Mouse (Mus musculus) liver, postnatal 0 days (tissue): ENCODE measurements around the gene Sh3d19. TPM values are rescaled to one million over a fixed set of nuclear protein-coding genes. Genes with fewer than 3 reads are reported as not detected.

Experiments used
- ATAC-seq: fragments of 200-750 bp; cut with Nextera tagmentation; 2 replicates; pipeline ENCODE4 v1.8.0; 2017; ENCODE audit warnings: mild to moderate bottlenecking, moderate library complexity
- DNase-seq: peaks from one replicate; pipeline ENCODE4 v3.0.0-alpha.2; 2016
- H3K27ac ChIP-seq: fragments of 300-500 bp; sonication (generic); 2 replicates; pipeline ENCODE4 v1.5.1; 2014; ENCODE audit warnings: antibody characterized with exemption, moderate library complexity, mild to moderate bottlenecking, low read depth
- H3K27me3 ChIP-seq: fragments of 300-500 bp; sonication (generic); 2 replicates; pipeline ENCODE4 v1.6.1; 2014; ENCODE audit warnings: low read length, control low read depth, mixed read lengths; ENCODE audit not compliant: insufficient read depth
- H3K36me3 ChIP-seq: fragments of 300-500 bp; sonication (generic); replicated peaks from 2 replicates; pipeline ENCODE4 v1.6.1; 2014; ENCODE audit warnings: mild to moderate bottlenecking, control low read depth, low read length, moderate library complexity, mixed read lengths; ENCODE audit not compliant: insufficient read depth
- H3K4me1 ChIP-seq: fragments of 300-500 bp; sonication (generic); 2 replicates; pipeline ENCODE4 v1.6.1; 2014; ENCODE audit warnings: antibody characterized with exemption, mild to moderate bottlenecking, control low read depth; ENCODE audit not compliant: insufficient read depth
- H3K4me2 ChIP-seq: fragments of 300-500 bp; sonication (generic); 2 replicates; pipeline ENCODE4 v1.6.1; 2014; ENCODE audit warnings: low read depth, mild to moderate bottlenecking, low read length, moderate library complexity, mixed read lengths
- H3K4me3 ChIP-seq: fragments of 300-500 bp; sonication (generic); 2 replicates; pipeline ENCODE4 v1.5.1; 2014; ENCODE audit warnings: low read depth, low read length
- H3K9ac ChIP-seq: fragments of 300-500 bp; sonication (generic); replicated peaks from 2 replicates; pipeline ENCODE4 v1.6.1; 2014; ENCODE audit warnings: mild to moderate bottlenecking, moderate library complexity
- H3K9me3 ChIP-seq: fragments of 300-500 bp; sonication (generic); 2 replicates; pipeline ENCODE4 v1.6.1; 2016; ENCODE audit warnings: mild to moderate bottlenecking, control low read depth, low read length, mixed read lengths
- CTCF ChIP-seq: sonication (generic); IDR thresholded peaks from 2 replicates; pipeline ENCODE4 v1.5.1; 2016; ENCODE audit warnings: antibody characterized with exemption, low read depth
- EP300 ChIP-seq: IDR thresholded peaks from 2 replicates; pipeline ENCODE4 v1.6.1; 2016; ENCODE audit warnings: antibody characterized with exemption, low read depth, mild to moderate bottlenecking
- WGBS: fragments of 180-500 bp; shearing (Covaris S2); extraction: QIAGEN DNeasy Blood & Tissue Kit; methylation state at CpG from one replicate; pipeline ENCODE4 v1.1.7; 2014; ENCODE audit not compliant: insufficient replicate concordance; 5-methylcytosine and 5-hydroxymethylcytosine counted together
- polyA plus RNA-seq: library from polyadenylated mRNA; unstranded; fragments of >200 nt; fragmentation: Nextera tagmentation; extraction: Ambion mirVana; gene quantifications from 2 replicates; pipeline ENCODE4 v1.2.1, GENCODE M21; 2015

Gene Sh3d19
- polyA plus RNA-seq, 1 experiment from 2014 or later: 11.4 TPM

DNA sequence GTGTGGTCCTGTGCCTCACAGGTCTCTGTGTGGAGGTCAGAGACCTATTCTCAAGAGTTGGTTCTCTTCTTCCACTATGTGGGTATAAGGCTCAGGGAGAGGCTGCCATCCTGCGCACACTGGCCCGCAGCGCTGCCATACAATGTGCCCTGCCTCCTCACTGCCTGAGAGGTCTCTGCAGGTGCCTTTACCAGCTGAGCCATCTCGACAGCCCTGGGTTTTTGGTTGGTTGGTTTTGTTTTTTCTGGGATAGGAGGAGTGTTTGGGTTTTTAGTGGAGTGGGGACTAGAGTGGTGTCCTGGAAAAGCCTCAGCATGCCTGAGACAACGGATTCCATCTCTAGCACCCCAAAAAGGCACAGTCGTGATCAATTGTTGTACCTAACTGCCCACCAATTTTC, 172.4 kb downstream of the Sh3d19 start:
- H3K4me3 ChIP-seq: no peak overlapping the region
- no peak overlapping the region for H3K9ac ChIP-seq
- peak overlapping the region; percentile 31; the same call in 1 of the 2 replicates for H3K27ac ChIP-seq
- H3K4me2 ChIP-seq: peak overlapping the region; percentile 38
- TF ChIP-seq CTCF: no peak
- no peak for TF ChIP-seq EP300
- no peaks in the 10 kb centered on the region for H3K27me3 ChIP-seq
- H3K36me3 ChIP-seq: peaks cover 27% of the 10 kb centered on the region
- H3K4me1 ChIP-seq: peaks cover 16% of the 10 kb centered on the region
- 79% methylated on average over 6 of the region's 6 CpGs for WGBS
- no peak for DNase-seq
- no peaks in the 10 kb centered on the region for H3K9me3 ChIP-seq
- no peak for ATAC-seq

DNA sequence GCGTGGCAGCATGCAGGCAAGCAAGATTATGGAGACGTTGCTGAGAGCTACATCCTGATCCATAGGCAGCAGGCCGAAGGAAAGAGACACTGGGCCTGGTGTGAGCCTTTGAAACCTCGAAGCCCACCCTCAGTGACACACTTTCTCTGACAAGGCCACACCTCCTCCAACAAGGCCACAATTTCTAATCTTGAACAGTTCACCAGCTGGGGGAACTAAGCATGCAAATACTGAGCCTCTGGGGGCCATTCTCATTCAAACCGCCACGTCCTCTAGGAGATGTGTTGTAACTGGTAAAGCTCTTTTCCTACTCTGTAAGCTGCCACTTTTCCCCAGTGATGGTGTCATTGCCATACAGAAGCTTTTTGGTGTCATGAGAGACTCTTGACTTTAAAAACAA, 178.2 kb downstream of the Sh3d19 start:
- ATAC-seq: no peak

DNA sequence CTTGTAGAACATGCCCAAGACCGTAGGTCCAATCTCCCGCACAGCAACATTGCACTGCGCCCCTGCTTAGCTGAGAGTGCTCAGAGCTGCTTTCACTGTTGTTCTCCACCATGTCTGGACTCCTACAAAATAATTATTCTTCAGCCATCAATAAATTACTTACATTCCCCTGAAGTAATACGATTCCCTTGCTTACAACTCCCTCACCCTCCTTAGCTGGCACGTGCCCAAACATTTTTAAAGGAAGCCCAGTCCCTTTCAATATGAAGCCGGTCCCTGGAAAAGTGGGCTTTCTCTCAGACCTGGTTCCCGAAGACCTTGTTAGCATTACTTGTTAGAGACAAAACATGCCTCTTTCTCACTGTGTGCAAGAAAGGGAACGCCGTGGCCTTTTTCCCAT, 178.6 kb downstream of the Sh3d19 start:
- TF ChIP-seq CTCF (no peak), EP300 (no peak)
- Histone ChIP-seq H3K4me2 (no peak overlapping the region), H3K27ac (no peak overlapping the region), H3K4me1 (no peaks in the 10 kb centered on the region), H3K36me3 (no peaks in the 10 kb centered on the region), H3K9me3 (no peaks in the 10 kb centered on the region), H3K9ac (no peak overlapping the region), H3K27me3 (no peaks in the 10 kb centered on the region), H3K4me3 (no peak overlapping the region)
- DNase-seq (no peak), ATAC-seq (no peak)
- WGBS: 81% methylated on average over 9 of the region's 9 CpGs

More for the DNA sequence above, 178.2 kb downstream of the Sh3d19 start:
- H3K4me2 ChIP-seq: no peak overlapping the region
- no peaks in the 10 kb centered on the region for H3K36me3 ChIP-seq
- H3K27me3 ChIP-seq: no peaks in the 10 kb centered on the region
- TF ChIP-seq CTCF (no peak), EP300 (no peak)
- 77% methylated on average over 6 of the region's 6 CpGs for WGBS
- H3K27ac ChIP-seq: no peak overlapping the region
- no peak for DNase-seq
- no peak overlapping the region for H3K4me3 ChIP-seq
- H3K9ac ChIP-seq: no peak overlapping the region
- no peaks in the 10 kb centered on the region for H3K4me1 ChIP-seq
- no peaks in the 10 kb centered on the region for H3K9me3 ChIP-seq

DNA sequence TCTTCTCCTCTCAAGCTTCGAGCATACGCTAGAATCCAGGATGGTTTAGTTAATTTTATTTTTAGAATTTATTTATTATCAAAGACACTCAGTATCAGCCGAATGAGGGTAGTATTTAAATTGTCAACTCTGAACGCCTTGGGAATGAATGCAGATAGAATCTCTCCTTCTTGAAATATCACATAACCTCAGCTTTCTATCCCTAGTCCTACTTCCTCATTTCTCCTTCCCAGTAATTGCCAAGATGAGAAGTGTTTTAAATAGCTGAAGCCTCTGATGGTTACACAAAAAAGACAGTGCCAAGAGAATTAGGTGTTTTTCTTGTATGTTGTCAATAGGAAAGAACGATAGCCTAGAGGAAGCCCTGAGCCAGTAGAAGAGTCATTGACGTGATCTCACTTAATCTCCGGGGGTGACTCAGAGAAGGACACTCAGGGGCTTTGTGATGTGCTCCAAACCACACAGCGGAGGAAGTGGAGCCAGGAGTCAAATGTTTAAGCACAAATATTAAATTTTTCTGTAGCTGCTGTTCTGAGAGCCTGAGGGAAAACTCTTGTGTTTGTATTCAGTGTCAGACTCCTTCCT, 198.0 kb downstream of the Sh3d19 start:
- Histone ChIP-seq H3K27me3 (no peaks in the 10 kb centered on the region), H3K4me3 (no peak overlapping the region), H3K27ac (no peak overlapping the region), H3K9me3 (no peaks in the 10 kb centered on the region), H3K4me2 (no peak overlapping the region), H3K36me3 (no peaks in the 10 kb centered on the region), H3K9ac (no peak overlapping the region), H3K4me1 (no peaks in the 10 kb centered on the region)
- DNase-seq (no peak), ATAC-seq (no peak)
- TF ChIP-seq EP300 (no peak), CTCF (no peak)
- WGBS: 43% methylated on average over 8 of the region's 8 CpGs

DNA sequence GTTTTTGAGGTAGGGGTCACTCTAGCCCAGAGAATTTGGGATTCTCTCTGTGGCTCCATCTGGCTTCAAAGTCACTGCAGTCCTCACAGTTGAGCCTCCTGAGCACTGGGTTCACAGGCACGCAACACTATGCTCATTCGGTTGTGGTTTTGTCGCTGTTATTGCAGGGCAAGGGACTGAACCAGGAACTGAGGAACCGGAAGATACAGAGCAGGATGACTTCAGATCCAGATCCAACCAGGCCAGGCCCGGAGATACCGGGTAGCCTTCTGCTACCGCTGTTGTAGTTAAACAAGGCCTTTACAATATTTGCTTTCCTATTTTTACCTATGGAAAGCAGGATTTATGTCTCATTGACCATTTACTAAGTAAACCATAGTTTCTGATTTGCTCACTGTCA, 208.8 kb downstream of the Sh3d19 start:
- Histone ChIP-seq H3K4me2 (no peak overlapping the region), H3K9me3 (no peaks in the 10 kb centered on the region), H3K4me3 (no peak overlapping the region), H3K4me1 (no peaks in the 10 kb centered on the region), H3K27me3 (no peaks in the 10 kb centered on the region), H3K27ac (no peak overlapping the region), H3K9ac (no peak overlapping the region), H3K36me3 (no peaks in the 10 kb centered on the region)
- WGBS: 77% methylated on average over 7 of the region's 7 CpGs
- no peak for DNase-seq
- no peak for ATAC-seq
- TF ChIP-seq EP300: no peak
- no peak for TF ChIP-seq CTCF

Other genes with a start within 250 kb of the Sh3d19 start
- gene Fam160a1, start 153.8 kb upstream of the Sh3d19 start, polyA plus RNA-seq: 0.26 and 0.31 TPM in 2 replicates
- 0.48 and 0.56 TPM in 2 replicates for gene Glt28d2, start 83.6 kb upstream of the Sh3d19 start, polyA plus RNA-seq
- gene Gm37240, start 83.6 kb upstream of the Sh3d19 start, polyA plus RNA-seq: 0.49 and 0.72 TPM in 2 replicates
- not detected in 2 replicates for gene Prss48, start 31.4 kb downstream of the Sh3d19 start, polyA plus RNA-seq
- 751 and 788 TPM in 2 replicates for gene Rps3a1, start 171.6 kb downstream of the Sh3d19 start, polyA plus RNA-seq